Mouse (Mus musculus) testis, adult 2 months (tissue): Measurements from ENCODE around the gene Sox6.

ENCODE experiments used
- CTCF ChIP-seq: fragments of 200-500 bp; IDR thresholded peaks from 2 replicates; pipeline ENCODE4 v1.5.1; 2012; ENCODE audit warnings: low read depth, mild to moderate bottlenecking, inconsistent platforms, low read length, moderate library complexity; ENCODE audit not compliant: control insufficient read depth, insufficient read depth, insufficient replicate concordance
- POLR2A ChIP-seq: fragments of 200-500 bp; IDR thresholded peaks from 2 replicates; pipeline ENCODE4 v1.6.1; 2012; ENCODE audit warnings: low read depth, mild to moderate bottlenecking, inconsistent platforms, low read length, moderate library complexity; ENCODE audit not compliant: control insufficient read depth

GRCm38 (mm10) chr7:115471521-115471920 is 567.1 kb downstream of the Sox6 start:
- TF ChIP-seq CTCF, result no peak
- TF ChIP-seq POLR2A, result no peak
